Mouse (Mus musculus): ENCODE results near the gene Gm49359.
"Not testable (repeated sequence)": the region's sequence is repeated elsewhere in the genome, so short reads cannot be mapped to it uniquely, and the experiment has no call there.

GRCm38 (mm10) chr13:62466424-62467334 is at the start of gene Gm49359:
- not testable (repeated sequence) for TF ChIP-seq CTCF (IDR thresholded peaks at IDR 0.05; ENCODE audit: control insufficient read depth, insufficient read depth, insufficient replicate concordance, low read depth, low read length)
- TF ChIP-seq POLR2A (IDR thresholded peaks at IDR 0.05; ENCODE audit: control insufficient read depth, low read depth, low read length), result peak; percentile 73

All from testis, adult 2 months (tissue).